Mouse (Mus musculus): ENCODE measurements around the gene Atrnl1.

- TF ChIP-seq POLR2A (IDR thresholded peaks at IDR 0.05; ENCODE audit: borderline replicate concordance, low read depth, low read length) (no peak), CTCF (IDR thresholded peaks at IDR 0.05; ENCODE audit: low read depth, low read length) (no peak)
Observed at GRCm38 (mm10) chr19:58025053-58025452, 414.2 kb downstream of the Atrnl1 start.
